Mouse (Mus musculus): ENCODE measurements at regions not wholly inside any gene's neighbourhood (a gene's known extent, or its start where the extent isn't known, plus 50 kb on each side); places are given as distances from the start of the nearest gene placed in this dataset.
A peak's percentile ranks its signal among the peaks of the same experiment; 100 is the strongest.

GRCm38 (mm10) chr3:128616675-128617074, 583.0 kb upstream of the Pitx2 start:
- H3K4me1 ChIP-seq (ENCODE audit: control insufficient read depth, insufficient read depth, low read length), result no peaks in the 10 kb centered on the region
- H3K4me2 ChIP-seq (ENCODE audit: low read depth, low read length), result no peak overlapping the region
- DNase-seq (ENCODE audit: low spot score), result no peak
- no peak overlapping the region for H3K4me3 ChIP-seq (ENCODE audit: low read depth, low read length)
- no peaks in the 10 kb centered on the region for H3K27me3 ChIP-seq (ENCODE audit: control insufficient read depth, insufficient read depth, low read length)
- 77% methylated on average over 6 of the region's 6 CpGs for WGBS
- no peaks in the 10 kb centered on the region for H3K36me3 ChIP-seq (replicated peaks; ENCODE audit: control insufficient read depth, insufficient read depth, low read depth, low read length)
- H3K27ac ChIP-seq (replicated peaks; ENCODE audit: low read depth, low read length), result no peak overlapping the region
- no peak for ATAC-seq (replicated peaks; ENCODE audit: insufficient number of reproducible peaks, low FRiP score, low TSS enrichment, low read depth)
- H3K9me3 ChIP-seq (replicated peaks; ENCODE audit: control insufficient read depth, low read length), result no peaks in the 10 kb centered on the region
- no peak overlapping the region for H3K9ac ChIP-seq (replicated peaks; ENCODE audit: low read length)

GRCm38 (mm10) chr3:128613657-128614056, 586.0 kb upstream of the Pitx2 start:
- Histone ChIP-seq H3K9me3 (replicated peaks; ENCODE audit: control insufficient read depth, low read length) (no peaks in the 10 kb centered on the region), H3K36me3 (replicated peaks; ENCODE audit: control insufficient read depth, insufficient read depth, low read depth, low read length) (no peaks in the 10 kb centered on the region), H3K27me3 (ENCODE audit: control insufficient read depth, insufficient read depth, low read length) (no peaks in the 10 kb centered on the region), H3K9ac (replicated peaks; ENCODE audit: low read length) (no peak overlapping the region), H3K4me3 (ENCODE audit: low read depth, low read length) (no peak overlapping the region), H3K4me1 (ENCODE audit: control insufficient read depth, insufficient read depth, low read length) (no peaks in the 10 kb centered on the region), H3K27ac (replicated peaks; ENCODE audit: low read depth, low read length) (no peak overlapping the region), H3K4me2 (ENCODE audit: low read depth, low read length) (no peak overlapping the region)
- WGBS, result 70% methylated on average over 9 of the region's 9 CpGs
- DNase-seq (ENCODE audit: low spot score) (no peak), ATAC-seq (replicated peaks; ENCODE audit: insufficient number of reproducible peaks, low FRiP score, low TSS enrichment, low read depth) (no peak)

- ATAC-seq (replicated peaks; ENCODE audit: insufficient number of reproducible peaks, low FRiP score, low TSS enrichment, low read depth) (no peak), DNase-seq (ENCODE audit: low spot score) (no peak)
- no peaks in the 10 kb centered on the region for H3K27me3 ChIP-seq (ENCODE audit: control insufficient read depth, insufficient read depth, low read length)
- no peaks in the 10 kb centered on the region for H3K36me3 ChIP-seq (replicated peaks; ENCODE audit: control insufficient read depth, insufficient read depth, low read depth, low read length)
- H3K9me3 ChIP-seq (replicated peaks; ENCODE audit: control insufficient read depth, low read length), result no peaks in the 10 kb centered on the region
- H3K27ac ChIP-seq (replicated peaks; ENCODE audit: low read depth, low read length), result no peak overlapping the region
- no peak overlapping the region for H3K4me3 ChIP-seq (ENCODE audit: low read depth, low read length)
- H3K4me2 ChIP-seq (ENCODE audit: low read depth, low read length), result no peak overlapping the region
- H3K4me1 ChIP-seq (ENCODE audit: control insufficient read depth, insufficient read depth, low read length), result no peaks in the 10 kb centered on the region
- H3K9ac ChIP-seq (replicated peaks; ENCODE audit: low read length), result no peak overlapping the region
- WGBS, result 79% methylated on average over 6 of the region's 6 CpGs
These were observed 588.9 kb upstream of the Pitx2 start for GRCm38 (mm10) chr3:128610731-128611130.

- Histone ChIP-seq H3K27me3 (ENCODE audit: control insufficient read depth, insufficient read depth, low read length) (no peaks in the 10 kb centered on the region), H3K4me2 (ENCODE audit: low read depth, low read length) (no peak overlapping the region), H3K4me3 (ENCODE audit: low read depth, low read length) (no peak overlapping the region), H3K4me1 (ENCODE audit: control insufficient read depth, insufficient read depth, low read length) (no peaks in the 10 kb centered on the region), H3K9ac (replicated peaks; ENCODE audit: low read length) (no peak overlapping the region), H3K36me3 (replicated peaks; ENCODE audit: control insufficient read depth, insufficient read depth, low read depth, low read length) (no peaks in the 10 kb centered on the region), H3K9me3 (replicated peaks; ENCODE audit: control insufficient read depth, low read length) (no peaks in the 10 kb centered on the region), H3K27ac (replicated peaks; ENCODE audit: low read depth, low read length) (no peak overlapping the region)
- DNase-seq (ENCODE audit: low spot score), result no peak
- 87% methylated on average over 3 of the region's 3 CpGs for WGBS
- ATAC-seq (replicated peaks; ENCODE audit: insufficient number of reproducible peaks, low FRiP score, low TSS enrichment, low read depth), result no peak
These were observed 591.0 kb upstream of the Pitx2 start for GRCm38 (mm10) chr3:128608694-128609093.

- Histone ChIP-seq H3K4me2 (ENCODE audit: low read depth, low read length) (no peak overlapping the region), H3K36me3 (replicated peaks; ENCODE audit: control insufficient read depth, insufficient read depth, low read depth, low read length) (no peaks in the 10 kb centered on the region), H3K9me3 (replicated peaks; ENCODE audit: control insufficient read depth, low read length) (no peaks in the 10 kb centered on the region), H3K27ac (replicated peaks; ENCODE audit: low read depth, low read length) (no peak overlapping the region), H3K27me3 (ENCODE audit: control insufficient read depth, insufficient read depth, low read length) (no peaks in the 10 kb centered on the region), H3K4me1 (ENCODE audit: control insufficient read depth, insufficient read depth, low read length) (no peaks in the 10 kb centered on the region), H3K4me3 (ENCODE audit: low read depth, low read length) (no peak overlapping the region), H3K9ac (replicated peaks; ENCODE audit: low read length) (no peak overlapping the region)
- ATAC-seq (replicated peaks; ENCODE audit: insufficient number of reproducible peaks, low FRiP score, low TSS enrichment, low read depth) (no peak), DNase-seq (ENCODE audit: low spot score) (no peak)
- 70% methylated on average over 2 of the region's 2 CpGs for WGBS
These were observed 624.1 kb upstream of the Pitx2 start for GRCm38 (mm10) chr3:128575339-128576129.

- no peaks in the 10 kb centered on the region for H3K36me3 ChIP-seq (replicated peaks; ENCODE audit: control insufficient read depth, insufficient read depth, low read depth, low read length)
- no peak overlapping the region for H3K27ac ChIP-seq (replicated peaks; ENCODE audit: low read depth, low read length)
- H3K4me2 ChIP-seq (ENCODE audit: low read depth, low read length), result no peak overlapping the region
- ATAC-seq (replicated peaks; ENCODE audit: insufficient number of reproducible peaks, low FRiP score, low TSS enrichment, low read depth) (no peak), DNase-seq (ENCODE audit: low spot score) (no peak)
- no peak overlapping the region for H3K4me3 ChIP-seq (ENCODE audit: low read depth, low read length)
- no peaks in the 10 kb centered on the region for H3K4me1 ChIP-seq (ENCODE audit: control insufficient read depth, insufficient read depth, low read length)
- H3K9ac ChIP-seq (replicated peaks; ENCODE audit: low read length), result no peak overlapping the region
- WGBS, result 90% methylated on average over 3 of the region's 3 CpGs
- no peaks in the 10 kb centered on the region for H3K27me3 ChIP-seq (ENCODE audit: control insufficient read depth, insufficient read depth, low read length)
- no peaks in the 10 kb centered on the region for H3K9me3 ChIP-seq (replicated peaks; ENCODE audit: control insufficient read depth, low read length)
These were observed 629.1 kb upstream of the Pitx2 start for GRCm38 (mm10) chr3:128570551-128570950.

GRCm38 (mm10) chr3:128565386-128565785, 634.3 kb upstream of the Pitx2 start:
- DNase-seq (ENCODE audit: low spot score) (peak; percentile 27), ATAC-seq (replicated peaks; ENCODE audit: insufficient number of reproducible peaks, low FRiP score, low TSS enrichment, low read depth) (no peak)
- Histone ChIP-seq H3K36me3 (replicated peaks; ENCODE audit: control insufficient read depth, insufficient read depth, low read depth, low read length) (no peaks in the 10 kb centered on the region), H3K27me3 (ENCODE audit: control insufficient read depth, insufficient read depth, low read length) (no peaks in the 10 kb centered on the region), H3K4me3 (ENCODE audit: low read depth, low read length) (no peak overlapping the region), H3K4me1 (ENCODE audit: control insufficient read depth, insufficient read depth, low read length) (no peaks in the 10 kb centered on the region), H3K9me3 (replicated peaks; ENCODE audit: control insufficient read depth, low read length) (no peaks in the 10 kb centered on the region), H3K27ac (replicated peaks; ENCODE audit: low read depth, low read length) (no peak overlapping the region), H3K4me2 (ENCODE audit: low read depth, low read length) (no peak overlapping the region), H3K9ac (replicated peaks; ENCODE audit: low read length) (no peak overlapping the region)
- WGBS, result 54% methylated on average over 8 of the region's 8 CpGs

GRCm38 (mm10) chr3:128546416-128547327, 650.5 kb upstream of the Fam241a start:
- Histone ChIP-seq H3K4me1 (ENCODE audit: control insufficient read depth, insufficient read depth, low read length) (no peaks in the 10 kb centered on the region), H3K4me2 (ENCODE audit: low read depth, low read length) (no peak overlapping the region), H3K9ac (replicated peaks; ENCODE audit: low read length) (no peak overlapping the region), H3K27ac (replicated peaks; ENCODE audit: low read depth, low read length) (no peak overlapping the region), H3K36me3 (replicated peaks; ENCODE audit: control insufficient read depth, insufficient read depth, low read depth, low read length) (no peaks in the 10 kb centered on the region), H3K27me3 (ENCODE audit: control insufficient read depth, insufficient read depth, low read length) (no peaks in the 10 kb centered on the region), H3K4me3 (ENCODE audit: low read depth, low read length) (no peak overlapping the region), H3K9me3 (replicated peaks; ENCODE audit: control insufficient read depth, low read length) (no peaks in the 10 kb centered on the region)
- DNase-seq (ENCODE audit: low spot score) (peak; percentile 55), ATAC-seq (replicated peaks; ENCODE audit: insufficient number of reproducible peaks, low FRiP score, low TSS enrichment, low read depth) (no peak)
- 63% methylated on average over 9 of the region's 9 CpGs for WGBS
